Mouse (Mus musculus): ENCODE data around the gene Srpr.

DNA sequence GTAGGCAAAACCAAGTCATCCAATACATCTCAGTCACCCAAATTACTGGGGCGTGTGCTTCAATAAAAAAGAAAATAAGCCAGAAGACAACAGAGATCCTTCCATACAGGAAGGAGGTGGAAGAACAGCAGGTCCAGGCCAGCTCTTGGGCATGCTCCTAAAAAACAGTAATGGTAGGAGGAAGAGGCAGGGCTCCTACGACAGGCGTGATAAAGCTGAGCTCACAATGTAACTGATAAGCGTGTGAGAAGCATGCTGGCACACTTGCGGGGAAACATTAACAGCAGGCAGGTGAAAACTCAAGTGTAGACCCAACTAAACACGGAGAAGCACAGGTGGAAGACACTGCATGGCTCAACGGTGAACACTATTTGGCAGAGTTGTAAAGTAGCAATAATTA lies 57.4 kb downstream of the Srpr start:
- no peak for TF ChIP-seq CTCF (IDR thresholded peaks at IDR 0.05; ENCODE audit: low read depth)
- no peak for TF ChIP-seq EP300 (IDR thresholded peaks at IDR 0.05; ENCODE audit: low read depth)

All from liver, embryonic 14.5 days (tissue).